Mouse (Mus musculus): ENCODE measurements around the gene Sema6d.

DNA sequence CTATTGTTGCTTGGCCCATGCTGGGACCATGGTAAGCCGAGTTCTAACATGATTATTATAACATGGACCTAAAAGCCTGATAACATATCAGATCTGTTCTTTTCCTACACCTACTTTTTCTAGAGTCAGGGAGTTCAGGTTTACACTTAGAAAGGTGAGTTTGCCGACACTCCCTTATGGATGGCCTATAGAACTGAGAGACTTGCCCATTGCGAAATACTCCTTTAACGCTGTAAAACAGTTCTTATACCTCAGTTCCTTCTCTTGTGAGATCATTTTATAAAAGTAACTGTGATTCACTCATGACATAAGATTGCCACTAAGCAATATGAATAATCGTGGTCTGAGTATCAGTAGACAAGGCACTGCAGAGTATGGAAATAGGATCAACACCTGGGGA, 307.5 kb downstream of the Sema6d start:
- no peak for TF ChIP-seq EP300 (IDR thresholded peaks at IDR 0.05; ENCODE audit: low read depth)
- TF ChIP-seq CTCF (IDR thresholded peaks at IDR 0.05; ENCODE audit: low read depth), result no peak
